Mouse (Mus musculus): ENCODE data around the gene A730015C16Rik. TPM values are rescaled to one million over a fixed set of nuclear protein-coding genes. Genes with fewer than 3 reads are reported as not detected.

The A730015C16Rik gene
- polyA plus RNA-seq (2012; rRNA removed), result 0.03 TPM in 1 of 2 replicates, not detected in the other

DNA sequence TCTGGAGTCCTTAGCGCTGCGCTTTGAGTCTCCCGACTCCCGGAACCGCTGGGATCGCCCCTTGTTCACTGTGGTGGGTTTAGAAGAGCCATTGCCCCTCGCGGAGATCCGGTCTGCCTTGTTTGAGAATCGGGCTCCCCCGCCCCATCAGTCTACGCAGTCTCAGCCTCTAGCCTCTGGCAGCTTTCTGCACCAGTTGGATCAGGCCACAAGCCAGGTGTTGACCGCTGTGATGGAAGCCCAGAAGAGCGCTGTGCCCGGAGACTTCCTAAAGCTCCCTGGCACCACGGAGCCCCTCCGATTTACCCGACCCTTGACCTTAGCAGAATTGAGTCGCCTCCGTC lies at the start of gene A730015C16Rik:
TSS of gene A730015C16Rik (minus strand) at position 115 of the 344 bp plus-strand sequence.

GRCm38 (mm10) chr4:108878963-108879822 lies 30.8 kb upstream of the A730015C16Rik start, which contains the start of gene Rab3b:
Gene Rab3b, plus strand, starts transcription at chr4:108879063.

GRCm38 (mm10) chr4:108847715-108848504 lies 509 bp downstream of the A730015C16Rik start, which contains the start of gene Kti12:
Gene Kti12, plus strand, starts transcription at chr4:108847785.

DNA sequence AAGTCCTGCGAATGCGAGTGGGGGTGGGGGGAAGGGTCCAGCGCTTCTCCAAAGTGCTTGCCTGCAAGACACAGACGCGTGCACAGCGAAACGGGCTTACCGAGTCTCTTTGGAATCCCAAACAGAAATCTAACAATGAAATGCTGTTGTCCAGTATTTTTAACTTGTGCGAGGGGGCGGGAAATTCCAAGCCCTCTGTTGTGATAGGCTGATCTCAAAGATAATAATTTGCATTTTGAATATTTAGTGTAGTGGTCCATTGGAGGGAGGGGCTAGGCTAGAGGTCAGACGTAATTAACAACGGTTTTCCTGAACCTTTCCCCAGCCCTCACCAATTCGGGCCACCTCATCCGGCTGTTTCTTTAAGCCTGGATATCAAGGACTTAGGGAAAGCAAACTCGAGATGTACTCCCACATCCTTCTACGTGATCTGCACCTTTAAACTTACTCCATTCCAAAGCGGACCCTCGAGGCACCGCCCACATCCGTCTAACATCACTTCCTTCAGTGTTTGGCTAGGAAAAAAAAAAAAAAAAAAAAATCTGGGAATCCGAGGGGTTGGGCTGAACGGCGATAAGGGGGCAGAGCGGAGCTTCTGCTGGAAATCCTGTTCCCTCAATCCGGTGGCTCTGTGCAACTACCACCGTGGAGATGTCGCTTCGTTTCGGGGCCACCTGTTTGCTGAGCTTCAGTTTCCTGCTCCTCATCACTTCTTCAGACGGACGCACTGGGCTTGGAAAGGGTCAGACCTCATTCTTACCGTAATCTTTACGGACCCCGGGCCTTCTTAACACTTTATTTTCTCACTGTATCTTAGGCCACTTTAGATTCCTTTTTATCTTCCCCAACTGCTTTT lies 14.1 kb downstream of the A730015C16Rik start, which contains the start of gene Txndc12:
TSS of gene Txndc12 (plus strand) at position 487 of the 856 bp plus-strand sequence.

DNA sequence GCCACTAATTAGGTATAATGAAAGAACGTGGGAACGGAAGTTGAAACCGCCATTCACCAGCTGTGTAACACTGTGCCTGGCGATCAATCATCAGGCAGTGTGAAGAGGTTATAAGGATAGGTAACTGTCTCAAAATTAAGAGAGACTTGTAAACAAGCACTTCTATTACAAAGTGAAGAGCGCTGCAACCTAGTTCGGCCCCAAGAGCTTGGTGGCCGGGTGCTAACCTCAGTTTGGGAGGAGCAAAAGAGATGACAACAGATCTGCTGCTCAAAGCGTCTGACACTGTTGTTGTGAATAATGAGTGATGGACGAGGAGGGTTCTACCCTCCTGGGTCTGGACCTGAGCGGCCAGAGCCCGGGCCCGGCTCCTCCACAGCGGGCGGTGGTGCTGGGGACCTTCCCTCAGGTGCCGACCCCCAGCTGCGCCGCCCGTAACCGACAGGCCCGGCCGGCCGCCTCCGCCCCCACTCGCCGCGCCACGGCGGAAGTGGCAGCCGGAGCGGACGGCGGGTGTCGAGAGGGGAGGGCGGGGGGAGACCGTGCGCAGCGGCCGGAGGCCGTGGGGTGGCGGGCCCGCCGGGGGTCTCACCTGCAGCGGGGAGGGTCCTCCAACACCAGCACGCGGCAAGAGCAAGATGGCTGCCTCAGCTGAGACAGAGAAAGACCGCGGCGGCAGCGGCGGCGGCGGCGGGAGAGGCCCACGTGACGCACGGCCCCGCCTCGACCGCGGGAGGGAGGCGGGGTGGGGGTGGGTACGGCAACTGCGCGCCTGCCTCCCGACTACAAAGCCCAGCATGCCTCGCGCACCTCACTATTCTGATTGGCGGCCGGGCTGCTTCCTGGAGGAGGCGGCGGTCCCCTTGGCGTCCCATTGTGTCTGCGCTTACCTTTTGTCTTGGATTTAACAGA lies 15.2 kb downstream of the A730015C16Rik start, which contains the start of gene Btf3l4:
TSS of gene Btf3l4 (minus strand) at position 699 of the 912 bp plus-strand sequence.

Other genes starting within 250 kb of the A730015C16Rik start
- 9.7 and 10.1 TPM in 2 replicates for gene Cc2d1b, start 228.7 kb downstream of the A730015C16Rik start, polyA plus RNA-seq (2012; rRNA removed)
- 0.01 TPM in 1 of 2 replicates, not detected in the other for gene 3110021N24Rik, start 129.0 kb downstream of the A730015C16Rik start, polyA plus RNA-seq (2012; rRNA removed)
- 0.61 and 0.63 TPM in 2 replicates for gene Zfyve9, start 67.8 kb downstream of the A730015C16Rik start, polyA plus RNA-seq (2012; rRNA removed)
- gene Btf3l4, start 15.0 kb downstream of the A730015C16Rik start, polyA plus RNA-seq (2012; rRNA removed), result 25.6 and 26.4 TPM in 2 replicates
- 11.6 and 14.5 TPM in 2 replicates for gene Txndc12, start 14.0 kb downstream of the A730015C16Rik start, polyA plus RNA-seq (2012; rRNA removed)
- gene Kti12, start 834 bp downstream of the A730015C16Rik start, polyA plus RNA-seq (2012; rRNA removed), result 22.3 and 26.7 TPM in 2 replicates
- 0.94 and 1.1 TPM in 2 replicates for gene Rab3b, start 30.4 kb upstream of the A730015C16Rik start, polyA plus RNA-seq (2012; rRNA removed)
- 36.4 and 42.9 TPM in 2 replicates for gene Nrd1, start 152.0 kb upstream of the A730015C16Rik start, polyA plus RNA-seq (2012; rRNA removed)

Measured in liver, embryonic 14 days (tissue).